Mouse (Mus musculus) MEL (cell line): ENCODE measurements around the gene Gsap.

Experiments used
- BHLHE40 ChIP-seq: IDR thresholded peaks from 2 replicates; pipeline ENCODE4 v1.6.1; 2012; ENCODE audit warnings: low read depth, mild to moderate bottlenecking, inconsistent platforms, low read length, improper control_type of control experiment, borderline replicate concordance
- CHD2 ChIP-seq: IDR thresholded peaks from 2 replicates; pipeline ENCODE4 v1.6.1; 2011; ENCODE audit warnings: low read length, improper control_type of control experiment
- CTCF ChIP-seq, 3 experiments: IDR thresholded peaks in 2 of 3; conservative IDR thresholded peaks in 1 of 3; 2 replicates each; pipeline ENCODE4 v1.5.1; 2011 to 2012; ENCODE audit warnings: low read length in 3 of 3, low read depth in 2 of 3, mild to moderate bottlenecking in 2 of 3, improper control_type of control experiment in 1 of 3, inconsistent platforms in 1 of 3, mixed read lengths in 1 of 3, moderate library complexity in 1 of 3; ENCODE audit not compliant: control insufficient read depth in 1 of 3, insufficient read depth in 1 of 3, poor library complexity in 1 of 3, severe bottlenecking in 1 of 3
- EP300 ChIP-seq, 2 experiments: IDR thresholded peaks; 2 replicates each; pipeline ENCODE4 v1.6.1; 2011; ENCODE audit warnings: improper control_type of control experiment in 2 of 2, low read length in 2 of 2, low read depth in 1 of 2, mild to moderate bottlenecking in 1 of 2
- GATA1 ChIP-seq: IDR thresholded peaks from 2 replicates; pipeline ENCODE4 v1.6.1; 2011; ENCODE audit warnings: low read depth, low read length, improper control_type of control experiment
- MAX ChIP-seq: IDR thresholded peaks from 2 replicates; pipeline ENCODE4 v1.6.1; 2011; ENCODE audit warnings: low read length, improper control_type of control experiment
- NELFE ChIP-seq: IDR thresholded peaks from 2 replicates; pipeline ENCODE4 v1.6.1; 2011; ENCODE audit warnings: low read depth, low read length, improper control_type of control experiment
- NRF1 ChIP-seq: IDR thresholded peaks from 2 replicates; pipeline ENCODE4 v1.6.1; 2014; ENCODE audit warnings: low read depth, mild to moderate bottlenecking, inconsistent platforms, low read length, improper control_type of control experiment, moderate library complexity; ENCODE audit not compliant: poor library complexity, insufficient read depth, severe bottlenecking
- POLR2A ChIP-seq, 2 experiments: IDR thresholded peaks; 2 replicates each; pipeline ENCODE4 v1.6.1; 2011 to 2012; ENCODE audit warnings: low read length in 2 of 2, mild to moderate bottlenecking in 2 of 2, control low read depth in 1 of 2, improper control_type of control experiment in 1 of 2, low read depth in 1 of 2, moderate library complexity in 1 of 2; ENCODE audit not compliant: control insufficient read depth in 1 of 2, insufficient read depth in 1 of 2, poor library complexity in 1 of 2
- TAL1 ChIP-seq: IDR thresholded peaks from 2 replicates; pipeline ENCODE4 v1.6.1; 2012; ENCODE audit warnings: mild to moderate bottlenecking, inconsistent platforms, low read length, moderate library complexity, mixed read lengths
- TBP ChIP-seq: IDR thresholded peaks from 2 replicates; pipeline ENCODE4 v1.8.0; 2011; ENCODE audit warnings: low read depth, low read length, improper control_type of control experiment
- UBTF ChIP-seq: IDR thresholded peaks from 2 replicates; pipeline ENCODE4 v1.6.1; 2012; ENCODE audit warnings: low read depth, mild to moderate bottlenecking, inconsistent platforms, low read length, improper control_type of control experiment, moderate library complexity, borderline replicate concordance; ENCODE audit not compliant: insufficient read depth
- ZC3H11A ChIP-seq: IDR thresholded peaks from 2 replicates; pipeline ENCODE4 v1.6.1; 2012; ENCODE audit warnings: low read depth, mild to moderate bottlenecking, inconsistent platforms, low read length, improper control_type of control experiment

DNA sequence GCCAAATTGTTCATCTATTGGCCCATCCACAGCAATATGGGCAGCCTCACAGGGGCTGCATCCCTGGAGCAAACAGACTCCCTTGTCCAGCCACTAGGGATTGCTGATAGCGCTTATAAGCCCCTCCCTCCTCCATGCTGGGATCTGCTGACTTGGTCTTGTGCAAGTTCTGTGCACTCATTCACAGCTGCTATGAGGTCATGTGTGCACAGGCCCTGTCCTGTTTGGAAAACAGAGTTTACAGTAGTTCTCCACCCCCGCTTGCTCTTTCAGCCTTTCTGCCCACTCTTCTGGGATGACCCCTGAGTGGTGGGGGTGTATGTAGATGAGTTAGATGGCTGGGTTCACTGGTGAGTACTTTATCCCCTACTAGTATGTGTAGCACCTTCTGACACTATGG, 81.0 kb downstream of the Gsap start:
- TF ChIP-seq POLR2A (IDR thresholded peaks at IDR 0.05; ENCODE audit: control insufficient read depth in 1 of 2, insufficient read depth in 1 of 2, low read depth in 1 of 2, low read length in 2 of 2, poor library complexity in 1 of 2), result no peak
- TF ChIP-seq CTCF (IDR thresholded peaks at IDR 0.05 in 2 of 3, conservative IDR thresholded peaks at IDR 0.05 in 1 of 3; ENCODE audit: control insufficient read depth in 1 of 3, insufficient read depth in 1 of 3, low read depth in 2 of 3, low read length in 3 of 3, poor library complexity in 1 of 3, severe bottlenecking in 1 of 3), result no peak
- TF ChIP-seq MAX, result no peak
- TF ChIP-seq TBP, result no peak
- no peak for TF ChIP-seq ZC3H11A
- TF ChIP-seq EP300 (IDR thresholded peaks at IDR 0.05; ENCODE audit: low read depth in 1 of 2, low read length in 2 of 2), result no peak
- TF ChIP-seq CHD2, result no peak
- TF ChIP-seq BHLHE40, result no peak
- no peak for TF ChIP-seq NELFE
- TF ChIP-seq TAL1, result no peak
- TF ChIP-seq NRF1, result no peak
- TF ChIP-seq UBTF, result no peak
- no peak for TF ChIP-seq GATA1
